Mouse (Mus musculus): Measurements from ENCODE around the gene Trim33. TPM values are rescaled to one million over a fixed set of nuclear protein-coding genes. Genes with fewer than 3 reads are reported as not detected.
A peak's percentile ranks its signal among the peaks of the same experiment; 100 is the strongest.

Trim33 gene
- polyA plus RNA-seq, 1 experiment from 2014 or later: 26.2 TPM

- WGBS: 91% methylated on average over 3 of the region's 3 CpGs
- Histone ChIP-seq H3K4me1 (replicated peaks) (no peaks in the 10 kb centered on the region), H3K9me3 (no peaks in the 10 kb centered on the region), H3K27ac (no peak overlapping the region), H3K27me3 (ENCODE audit: insufficient read depth, poor library complexity, severe bottlenecking) (no peaks in the 10 kb centered on the region), H3K4me3 (no peak overlapping the region), H3K36me3 (no peaks in the 10 kb centered on the region)
- no peak for DNase-seq (ENCODE audit: low spot score)
Observed at GRCm38 (mm10) chr3:103368731-103369130, 89.6 kb downstream of the Trim33 start.

DNA sequence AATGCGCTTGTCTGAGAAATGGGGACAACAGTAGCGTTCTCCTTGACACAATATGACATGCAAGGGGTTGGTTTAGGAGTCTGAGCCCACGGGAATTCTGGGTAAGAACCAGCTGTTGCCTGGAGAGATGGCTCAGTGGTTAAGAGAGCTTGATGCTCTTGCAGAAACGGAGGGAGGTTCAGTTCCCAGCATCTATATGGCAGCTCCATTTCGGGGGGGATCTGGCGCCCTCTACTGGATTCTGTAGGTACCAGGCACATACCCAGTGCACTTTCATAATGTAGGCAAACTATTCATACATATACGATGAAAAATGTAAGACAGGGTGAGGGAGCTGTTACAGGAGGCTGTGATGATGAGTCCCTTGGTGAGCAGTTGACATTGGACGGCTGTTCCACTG is 94.9 kb downstream of the Trim33 start:
- no peaks in the 10 kb centered on the region for H3K27me3 ChIP-seq (ENCODE audit: insufficient read depth, poor library complexity, severe bottlenecking)
- no peaks in the 10 kb centered on the region for H3K9me3 ChIP-seq
- H3K27ac ChIP-seq: no peak overlapping the region
- H3K4me1 ChIP-seq (replicated peaks): no peaks in the 10 kb centered on the region
- H3K4me3 ChIP-seq: no peak overlapping the region
- H3K36me3 ChIP-seq: no peaks in the 10 kb centered on the region
- WGBS: 40% methylated on average over 8 of the region's 8 CpGs
- peak; percentile 53 for DNase-seq (ENCODE audit: low spot score)

DNA sequence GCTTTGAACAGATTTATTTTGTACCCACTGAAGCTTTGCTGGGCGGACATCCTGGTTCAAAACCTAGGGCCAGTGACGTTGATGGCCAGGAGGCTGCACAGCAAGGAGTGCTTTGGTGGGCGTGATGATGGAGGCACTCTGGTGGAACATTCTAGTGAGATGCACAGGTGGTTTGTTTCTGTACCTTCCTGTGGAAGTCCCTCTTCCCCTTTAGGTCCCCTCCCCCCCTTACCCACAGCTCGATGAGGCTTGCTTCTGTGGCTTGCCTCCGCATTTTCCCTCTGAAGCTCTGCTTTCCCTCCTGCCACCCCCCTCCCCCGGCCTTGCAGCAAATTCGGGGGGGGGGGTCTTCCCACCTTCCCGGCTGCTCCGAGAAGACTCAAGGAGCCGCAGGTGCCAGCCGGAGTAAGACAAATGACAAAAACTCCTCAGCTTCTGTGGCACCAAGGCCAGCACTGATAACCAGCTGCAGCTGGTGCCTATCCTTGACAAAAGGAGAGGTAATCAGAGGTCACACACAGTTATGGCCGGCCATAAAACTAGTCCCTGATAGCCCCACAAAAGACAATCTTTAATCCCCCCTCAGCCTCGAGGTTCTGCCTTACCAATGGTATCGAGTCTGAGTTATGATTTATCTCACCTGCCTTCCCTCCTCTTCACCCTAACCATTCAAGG is 96.2 kb downstream of the Trim33 start:
- Histone ChIP-seq H3K9me3 (no peaks in the 10 kb centered on the region), H3K4me3 (no peak overlapping the region), H3K27ac (no peak overlapping the region), H3K4me1 (replicated peaks) (peaks cover 5% of the 10 kb centered on the region; the same call in 1 of the 2 replicates), H3K27me3 (ENCODE audit: insufficient read depth, poor library complexity, severe bottlenecking) (no peaks in the 10 kb centered on the region), H3K36me3 (no peaks in the 10 kb centered on the region)
- DNase-seq (ENCODE audit: low spot score): no peak
- 68% methylated on average over 14 of the region's 14 CpGs for WGBS

- H3K27me3 ChIP-seq (ENCODE audit: insufficient read depth, poor library complexity, severe bottlenecking): no peaks in the 10 kb centered on the region
- H3K9me3 ChIP-seq: peaks cover 4% of the 10 kb centered on the region; the same call in 1 of the 2 replicates
- no peak overlapping the region for H3K27ac ChIP-seq
- no peak overlapping the region for H3K4me3 ChIP-seq
- DNase-seq (ENCODE audit: low spot score): no peak
- H3K4me1 ChIP-seq (replicated peaks): peaks cover 6% of the 10 kb centered on the region; the same call in 1 of the 2 replicates
- no peaks in the 10 kb centered on the region for H3K36me3 ChIP-seq
Observed at GRCm38 (mm10) chr3:103378018-103378417, 98.9 kb downstream of the Trim33 start.

- H3K4me3 ChIP-seq: no peak overlapping the region
- no peaks in the 10 kb centered on the region for H3K27me3 ChIP-seq (ENCODE audit: insufficient read depth, poor library complexity, severe bottlenecking)
- H3K36me3 ChIP-seq: no peaks in the 10 kb centered on the region
- 59% methylated on average over 3 of the region's 3 CpGs for WGBS
- peaks cover 4% of the 10 kb centered on the region; the same call in 1 of the 2 replicates for H3K9me3 ChIP-seq
- peaks cover 10% of the 10 kb centered on the region; the same call in 1 of the 2 replicates for H3K4me1 ChIP-seq (replicated peaks)
- H3K27ac ChIP-seq: no peak overlapping the region
- no peak for DNase-seq (ENCODE audit: low spot score)
Observed at GRCm38 (mm10) chr3:103379371-103379770, 100.3 kb downstream of the Trim33 start.

GRCm38 (mm10) chr3:103380814-103381213 is 101.7 kb downstream of the Trim33 start:
- Histone ChIP-seq H3K27me3 (ENCODE audit: insufficient read depth, poor library complexity, severe bottlenecking) (no peaks in the 10 kb centered on the region), H3K4me3 (no peak overlapping the region), H3K27ac (no peak overlapping the region), H3K4me1 (replicated peaks) (peaks cover 10% of the 10 kb centered on the region; the same call in 1 of the 2 replicates), H3K9me3 (peaks cover 4% of the 10 kb centered on the region; the same call in 1 of the 2 replicates), H3K36me3 (no peaks in the 10 kb centered on the region)
- DNase-seq (ENCODE audit: low spot score): no peak
- WGBS: 88% methylated on average over 8 of the region's 8 CpGs

GRCm38 (mm10) chr3:103381441-103381840 is 102.3 kb downstream of the Trim33 start:
- H3K4me3 ChIP-seq: no peak overlapping the region
- H3K27me3 ChIP-seq (ENCODE audit: insufficient read depth, poor library complexity, severe bottlenecking): no peaks in the 10 kb centered on the region
- peaks cover 4% of the 10 kb centered on the region; the same call in 1 of the 2 replicates for H3K9me3 ChIP-seq
- H3K27ac ChIP-seq: no peak overlapping the region
- DNase-seq (ENCODE audit: low spot score): no peak
- peaks cover 10% of the 10 kb centered on the region; the same call in 1 of the 2 replicates for H3K4me1 ChIP-seq (replicated peaks)
- WGBS: 96% methylated on average over 6 of the region's 6 CpGs
- no peaks in the 10 kb centered on the region for H3K36me3 ChIP-seq

DNA sequence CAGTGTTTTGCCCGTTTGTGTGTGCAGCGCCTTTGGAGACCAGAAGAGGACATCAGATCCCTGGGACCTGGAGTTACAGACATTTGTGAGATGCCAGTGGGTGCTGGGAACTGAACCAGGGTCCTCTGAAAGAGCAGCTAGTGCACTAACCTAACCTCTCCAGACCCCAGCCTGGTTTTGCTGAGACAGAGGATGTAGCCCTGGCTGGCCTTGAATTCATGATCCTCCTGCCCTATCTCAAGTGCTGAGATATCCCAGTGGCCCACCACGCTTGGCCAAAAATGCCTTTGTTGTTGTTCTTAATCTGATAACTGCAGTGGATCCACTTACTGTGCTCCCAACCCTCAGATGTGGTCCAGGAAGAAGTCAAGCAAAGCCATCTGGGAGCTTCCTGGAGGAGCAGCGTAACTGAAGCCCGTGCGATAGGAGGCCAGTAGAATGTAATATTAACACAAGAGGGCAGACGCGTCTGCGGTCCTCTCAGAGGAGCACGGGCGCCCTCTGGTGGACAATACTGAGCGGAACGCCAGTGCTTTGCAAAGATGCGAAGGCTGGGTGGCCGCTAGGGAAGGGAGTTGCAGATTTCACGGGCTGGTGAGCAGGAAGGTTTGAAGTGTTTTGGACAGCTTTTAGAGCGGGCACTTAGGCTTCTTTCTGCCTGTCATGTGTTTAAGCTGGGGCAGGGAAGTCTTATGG is 103.9 kb downstream of the Trim33 start:
- Histone ChIP-seq H3K9me3 (peaks cover 4% of the 10 kb centered on the region; the same call in 1 of the 2 replicates), H3K27me3 (ENCODE audit: insufficient read depth, poor library complexity, severe bottlenecking) (no peaks in the 10 kb centered on the region), H3K27ac (no peak overlapping the region), H3K4me1 (replicated peaks) (peaks cover 10% of the 10 kb centered on the region; the same call in 1 of the 2 replicates), H3K4me3 (no peak overlapping the region), H3K36me3 (no peaks in the 10 kb centered on the region)
- 23% methylated on average over 17 of the region's 17 CpGs for WGBS
- peak; percentile 92 for DNase-seq (ENCODE audit: low spot score)

DNA sequence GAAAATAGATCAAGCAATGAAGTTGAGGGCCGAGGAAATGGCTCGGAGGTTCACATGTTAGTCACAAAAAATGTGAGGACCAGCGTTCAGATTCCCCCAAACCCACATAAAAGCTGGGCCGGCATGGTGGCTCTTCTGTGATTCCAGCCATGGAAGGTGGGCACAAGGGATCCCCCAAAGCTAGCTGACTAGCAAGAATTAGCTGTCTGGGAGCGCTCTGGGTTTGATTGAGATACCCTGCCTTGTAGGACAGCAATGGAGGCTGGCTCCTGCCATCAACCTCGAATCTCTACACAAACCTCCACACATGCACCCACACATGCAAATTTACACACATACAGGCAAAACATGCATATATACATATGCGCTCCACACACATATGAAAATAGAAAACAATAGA is 105.4 kb downstream of the Trim33 start:
- peaks cover 4% of the 10 kb centered on the region; the same call in 1 of the 2 replicates for H3K9me3 ChIP-seq
- no peak overlapping the region for H3K4me3 ChIP-seq
- no peak for DNase-seq (ENCODE audit: low spot score)
- H3K4me1 ChIP-seq (replicated peaks): peaks cover 7% of the 10 kb centered on the region; the same call in 1 of the 2 replicates
- H3K27me3 ChIP-seq (ENCODE audit: insufficient read depth, poor library complexity, severe bottlenecking): no peaks in the 10 kb centered on the region
- H3K27ac ChIP-seq: no peak overlapping the region
- H3K36me3 ChIP-seq: no peaks in the 10 kb centered on the region
- WGBS: 94% methylated on average over 7 of the region's 7 CpGs

DNA sequence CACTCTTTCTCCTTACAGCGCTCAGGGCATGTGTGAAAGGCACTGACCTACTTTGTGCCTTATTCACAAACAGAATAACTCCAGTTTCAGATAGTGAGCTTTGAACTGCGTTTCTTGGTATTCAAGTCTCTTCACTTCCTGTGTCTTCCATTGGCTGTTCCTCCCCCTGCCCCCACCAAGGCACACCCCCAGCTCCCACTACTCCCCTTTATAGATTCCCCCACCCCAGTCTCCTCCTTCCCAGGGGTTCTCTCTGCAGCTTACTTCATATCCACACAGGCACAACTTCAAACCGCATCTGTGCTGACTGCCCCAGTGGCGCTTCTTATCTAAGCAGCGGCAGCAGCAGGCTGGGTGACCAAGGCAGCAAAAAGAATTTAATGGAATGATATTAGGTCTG is 105.9 kb downstream of the Trim33 start:
- H3K9me3 ChIP-seq: peaks cover 4% of the 10 kb centered on the region; the same call in 1 of the 2 replicates
- 0 out of 2 replicates have a peak, but pooled peaks cover 5% of the 10 kb centered on the region for H3K4me1 ChIP-seq (replicated peaks)
- DNase-seq (ENCODE audit: low spot score): no peak
- H3K27me3 ChIP-seq (ENCODE audit: insufficient read depth, poor library complexity, severe bottlenecking): no peaks in the 10 kb centered on the region
- 89% methylated on average over 5 of the region's 5 CpGs for WGBS
- no peak overlapping the region for H3K4me3 ChIP-seq
- no peak overlapping the region for H3K27ac ChIP-seq
- no peaks in the 10 kb centered on the region for H3K36me3 ChIP-seq

DNA sequence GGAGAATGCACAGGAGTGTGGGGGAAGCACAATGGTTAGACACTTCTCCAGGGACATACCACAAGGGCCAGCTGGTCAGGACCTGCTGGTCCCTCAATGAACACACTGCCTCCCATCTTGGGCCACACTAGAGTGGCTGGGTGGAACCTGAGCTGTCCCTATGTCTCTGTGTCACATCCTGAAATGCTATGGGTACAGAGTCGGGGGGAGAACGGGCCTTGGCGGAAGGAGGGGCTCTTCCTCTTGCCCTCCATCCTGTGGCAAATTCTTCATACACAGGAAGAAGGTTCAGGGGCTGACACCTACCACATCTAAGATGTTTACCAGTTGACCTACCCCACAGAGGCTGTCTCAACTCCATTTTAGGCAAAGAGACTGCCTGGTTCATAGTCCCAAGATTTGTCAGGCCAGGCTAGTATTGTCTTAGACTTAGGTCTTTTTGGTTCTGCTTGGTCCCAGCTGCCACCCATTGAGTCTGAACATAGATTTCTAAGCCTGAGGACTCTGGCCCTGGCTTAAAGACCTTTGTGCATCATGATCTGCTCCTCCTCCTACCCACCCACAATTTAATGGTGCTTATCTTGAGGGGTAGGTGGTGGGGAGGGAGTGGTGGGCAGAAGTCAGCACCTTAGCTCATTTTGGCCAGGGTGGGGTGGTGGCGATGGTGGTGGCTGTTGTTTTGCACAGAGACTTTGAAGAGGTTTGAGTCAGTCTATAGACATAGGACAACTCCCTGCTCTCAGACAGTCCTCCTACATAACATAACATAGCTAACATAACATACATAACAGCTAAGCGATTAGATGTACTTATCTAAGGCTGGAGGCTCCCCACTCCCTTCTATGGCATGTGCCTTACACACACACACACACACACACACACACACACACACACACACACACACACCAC is 106.5 kb downstream of the Trim33 start:
- Histone ChIP-seq H3K27me3 (ENCODE audit: insufficient read depth, poor library complexity, severe bottlenecking) (no peaks in the 10 kb centered on the region), H3K27ac (no peak overlapping the region), H3K9me3 (peaks cover 4% of the 10 kb centered on the region; the same call in 1 of the 2 replicates), H3K4me1 (replicated peaks) (0 out of 2 replicates have a peak, but pooled peaks cover 5% of the 10 kb centered on the region), H3K36me3 (no peaks in the 10 kb centered on the region), H3K4me3 (no peak overlapping the region)
- DNase-seq (ENCODE audit: low spot score): no peak
- WGBS: 92% methylated on average over 5 of the region's 5 CpGs

GRCm38 (mm10) chr3:103386292-103387031 is 107.4 kb downstream of the Trim33 start:
- Histone ChIP-seq H3K4me3 (no peak overlapping the region), H3K9me3 (peaks cover 4% of the 10 kb centered on the region; the same call in 1 of the 2 replicates), H3K4me1 (replicated peaks) (0 out of 2 replicates have a peak, but pooled peaks cover 5% of the 10 kb centered on the region), H3K36me3 (no peaks in the 10 kb centered on the region), H3K27ac (no peak overlapping the region), H3K27me3 (ENCODE audit: insufficient read depth, poor library complexity, severe bottlenecking) (no peaks in the 10 kb centered on the region)
- WGBS: 92% methylated on average over 16 of the region's 16 CpGs
- no peak for DNase-seq (ENCODE audit: low spot score)
